Mouse (Mus musculus) heart, embryonic 16.5 days (tissue): ENCODE data around the gene Nfe2. TPM values are rescaled to one million over a fixed set of nuclear protein-coding genes. Genes with fewer than 3 reads are reported as not detected.
"Not testable (repeated sequence)": the region's sequence is repeated elsewhere in the genome, so short reads cannot be mapped to it uniquely, and the experiment has no call there.

ENCODE experiments used
- ATAC-seq: fragments of 200-750 bp; cut with Nextera tagmentation; replicated peaks from 2 replicates; pipeline ENCODE4 v1.8.0; 2017; ENCODE audit warnings: moderate number of reproducible peaks; ENCODE audit not compliant: insufficient read depth, low FRiP score; ENCODE audit errors: extremely low read depth
- H3K27ac ChIP-seq: fragments of 300-500 bp; sonication (generic); 2 replicates; pipeline ENCODE4 v1.5.1; 2014; ENCODE audit warnings: mild to moderate bottlenecking, low read length, control low read depth, moderate library complexity
- H3K27me3 ChIP-seq: fragments of 300-500 bp; sonication (generic); 2 replicates; pipeline ENCODE4 v1.6.1; 2014; ENCODE audit warnings: low read length, mixed read lengths; ENCODE audit not compliant: control insufficient read depth, insufficient read depth
- H3K36me3 ChIP-seq: fragments of 300-500 bp; sonication (generic); 2 replicates; pipeline ENCODE4 v1.6.1; 2014; ENCODE audit not compliant: control insufficient read depth, insufficient read depth
- H3K4me1 ChIP-seq: fragments of 300-500 bp; sonication (generic); 2 replicates; pipeline ENCODE4 v1.6.1; 2014; ENCODE audit warnings: low read length, mixed read lengths; ENCODE audit not compliant: control insufficient read depth, insufficient read depth
- H3K4me2 ChIP-seq: fragments of 300-500 bp; sonication (generic); 2 replicates; pipeline ENCODE4 v1.6.1; 2014; ENCODE audit warnings: low read depth, mild to moderate bottlenecking, control low read depth, low read length
- H3K4me3 ChIP-seq: fragments of 300-500 bp; sonication (generic); 2 replicates; pipeline ENCODE4 v1.5.1; 2014; ENCODE audit warnings: mild to moderate bottlenecking, control low read depth, low read length
- H3K9ac ChIP-seq: fragments of 300-500 bp; sonication (generic); 2 replicates; pipeline ENCODE4 v1.6.1; 2014; ENCODE audit warnings: low read length, control low read depth
- H3K9me3 ChIP-seq: fragments of 300-500 bp; sonication (generic); replicated peaks from 2 replicates; pipeline ENCODE4 v1.6.1; 2016; ENCODE audit warnings: low read length; ENCODE audit not compliant: control insufficient read depth
- WGBS: fragments of 180-500 bp; shearing (Covaris S2); extraction: QIAGEN DNeasy Blood & Tissue Kit; methylation state at CpG from one replicate; pipeline ENCODE4 v1.1.7; 2014; 5-methylcytosine and 5-hydroxymethylcytosine counted together
- polyA plus RNA-seq: library from polyadenylated mRNA; unstranded; fragments of >200 nt; fragmentation: Nextera tagmentation; extraction: Ambion mirVana; gene quantifications from 2 replicates; pipeline ENCODE4 v1.2.1, GENCODE M21; 2015

Gene Nfe2
- polyA plus RNA-seq, 1 experiment from 2014 or later = 3.9 TPM

DNA sequence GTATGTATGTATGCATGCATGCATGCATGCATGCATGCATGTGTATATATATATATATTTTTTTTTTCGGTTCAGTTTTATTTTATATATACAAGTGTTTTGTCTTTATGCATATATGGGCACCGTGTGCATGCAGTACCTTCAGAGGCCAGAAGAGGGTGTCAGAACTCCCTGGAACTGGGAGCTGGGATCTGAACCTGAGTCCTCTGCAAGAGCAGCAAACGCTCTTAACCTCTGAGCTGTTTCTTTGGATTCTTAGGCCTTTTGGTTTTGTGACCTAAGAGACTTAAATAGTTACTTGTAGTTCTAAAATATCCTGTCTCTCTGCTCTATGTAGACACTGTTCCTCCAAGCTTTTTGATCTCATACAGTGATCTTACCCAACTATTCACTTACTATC lies 25.9 kb upstream of the Nfe2 start:
- 73% methylated on average over 3 of the region's 3 CpGs for WGBS
- Histone ChIP-seq H3K4me2 (no peak overlapping the region), H3K9ac (no peak overlapping the region), H3K4me3 (no peak overlapping the region), H3K9me3 (no peaks in the 10 kb centered on the region), H3K27me3 (no peaks in the 10 kb centered on the region), H3K36me3 (no peaks in the 10 kb centered on the region), H3K4me1 (peaks cover 18% of the 10 kb centered on the region), H3K27ac (no peak overlapping the region)
- ATAC-seq = no peak

DNA sequence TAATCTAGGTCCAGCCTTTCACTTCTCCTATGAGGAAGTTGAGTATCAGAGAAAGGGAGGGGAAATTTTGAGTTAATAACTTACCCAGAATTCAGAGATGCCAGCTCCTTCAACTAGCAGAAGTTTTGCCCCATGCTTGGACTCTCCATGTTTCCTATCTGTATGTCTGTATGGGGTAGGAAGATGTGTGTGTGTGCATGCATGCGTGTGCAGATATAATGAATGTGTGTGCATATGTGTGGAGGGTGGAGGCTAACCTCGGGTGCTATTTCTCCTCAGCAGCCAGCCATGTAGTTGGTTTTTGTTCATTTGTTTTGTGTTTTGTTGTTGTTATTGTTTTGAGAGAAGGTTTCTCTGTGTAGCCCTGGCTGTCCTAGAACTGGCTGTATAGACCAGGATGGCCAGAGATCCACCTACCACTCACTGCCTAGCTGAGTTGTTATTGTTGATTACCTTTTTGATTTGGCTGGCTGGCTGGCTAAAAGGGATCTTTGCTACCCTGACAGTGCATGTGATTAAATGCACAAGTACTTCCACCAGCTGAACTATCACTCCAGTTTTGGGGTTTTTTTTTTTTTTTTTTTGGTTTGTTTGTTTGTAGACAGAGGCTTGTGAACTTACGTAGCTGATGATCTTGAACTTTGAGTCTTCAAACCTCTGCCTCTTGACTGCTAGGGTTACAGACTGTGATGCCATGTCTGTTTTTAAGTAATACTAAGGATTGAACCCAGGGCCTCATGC lies 23.4 kb upstream of the Nfe2 start:
- H3K4me2 ChIP-seq = no peak overlapping the region
- no peak for ATAC-seq
- no peaks in the 10 kb centered on the region for H3K36me3 ChIP-seq
- H3K27ac ChIP-seq = no peak overlapping the region
- H3K4me3 ChIP-seq = no peak overlapping the region
- H3K9me3 ChIP-seq = no peaks in the 10 kb centered on the region
- H3K4me1 ChIP-seq = peaks cover 18% of the 10 kb centered on the region
- H3K9ac ChIP-seq = no peak overlapping the region
- 91% methylated on average over 3 of the region's 3 CpGs for WGBS
- H3K27me3 ChIP-seq = no peaks in the 10 kb centered on the region

DNA sequence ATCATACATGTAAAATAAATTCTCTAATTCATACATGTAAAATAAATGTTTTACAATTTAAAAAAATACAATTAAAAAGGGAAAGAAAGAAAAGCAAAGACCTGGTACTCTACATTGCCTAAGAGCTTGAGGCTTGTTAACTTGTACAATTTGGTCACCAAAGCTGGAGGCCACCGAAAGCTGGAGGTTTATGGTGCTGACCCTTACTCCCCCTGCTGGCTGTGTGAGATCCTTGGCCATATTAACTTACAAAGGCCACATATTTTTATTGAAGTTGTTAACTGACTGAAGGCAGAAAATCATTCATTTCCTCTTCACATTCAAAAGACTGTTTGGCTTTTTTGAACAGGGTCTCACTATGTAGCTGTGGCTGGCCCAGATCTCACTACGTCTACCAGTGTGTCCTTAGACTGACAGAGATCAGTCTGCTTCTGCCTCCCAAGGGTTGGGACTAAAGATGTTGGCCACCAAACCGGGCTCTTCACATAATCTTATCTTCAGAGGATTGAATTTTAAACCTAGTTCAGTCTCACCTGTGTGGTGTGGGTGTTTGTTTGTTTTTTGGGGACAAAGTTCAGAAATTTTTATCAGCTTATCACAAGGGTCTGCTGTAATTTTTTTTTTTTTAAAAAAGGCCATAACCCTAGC lies 22.7 kb upstream of the Nfe2 start:
- Histone ChIP-seq H3K4me3 (no peak overlapping the region), H3K9me3 (no peaks in the 10 kb centered on the region), H3K9ac (no peak overlapping the region), H3K4me1 (peaks cover 14% of the 10 kb centered on the region), H3K4me2 (no peak overlapping the region), H3K27ac (no peak overlapping the region), H3K27me3 (no peaks in the 10 kb centered on the region), H3K36me3 (no peaks in the 10 kb centered on the region)
- WGBS = 60% methylated on average over 3 of the region's 3 CpGs
- no peak for ATAC-seq

DNA sequence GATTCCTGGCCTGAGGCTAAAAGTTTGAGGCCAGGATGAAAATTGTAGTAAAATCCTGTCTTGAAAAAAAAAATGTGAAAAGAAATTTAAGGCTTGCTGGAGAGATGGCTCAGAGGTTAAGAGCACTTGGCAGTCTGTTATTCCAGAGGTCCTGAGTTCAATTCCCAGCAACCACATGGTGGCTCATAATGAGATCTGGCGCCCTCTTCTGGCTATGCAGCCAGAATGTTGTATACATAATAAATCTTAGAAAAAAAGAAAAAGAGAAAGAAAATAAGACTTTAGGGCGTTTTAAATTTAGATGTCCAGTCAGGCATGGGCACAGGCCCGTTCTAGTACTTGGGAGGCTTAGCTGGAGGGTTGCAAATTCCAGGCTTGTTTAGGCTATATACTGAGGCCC lies 21.5 kb upstream of the Nfe2 start:
- H3K9ac ChIP-seq = no peak overlapping the region
- no peaks in the 10 kb centered on the region for H3K27me3 ChIP-seq
- peaks cover 2% of the 10 kb centered on the region; the same call in 1 of the 2 replicates for H3K4me1 ChIP-seq
- no peak overlapping the region for H3K4me2 ChIP-seq
- ATAC-seq = no peak
- no peak overlapping the region for H3K27ac ChIP-seq
- 68% methylated on average over 3 of the region's 3 CpGs for WGBS
- H3K36me3 ChIP-seq = no peaks in the 10 kb centered on the region
- H3K9me3 ChIP-seq = no peaks in the 10 kb centered on the region
- no peak overlapping the region for H3K4me3 ChIP-seq

DNA sequence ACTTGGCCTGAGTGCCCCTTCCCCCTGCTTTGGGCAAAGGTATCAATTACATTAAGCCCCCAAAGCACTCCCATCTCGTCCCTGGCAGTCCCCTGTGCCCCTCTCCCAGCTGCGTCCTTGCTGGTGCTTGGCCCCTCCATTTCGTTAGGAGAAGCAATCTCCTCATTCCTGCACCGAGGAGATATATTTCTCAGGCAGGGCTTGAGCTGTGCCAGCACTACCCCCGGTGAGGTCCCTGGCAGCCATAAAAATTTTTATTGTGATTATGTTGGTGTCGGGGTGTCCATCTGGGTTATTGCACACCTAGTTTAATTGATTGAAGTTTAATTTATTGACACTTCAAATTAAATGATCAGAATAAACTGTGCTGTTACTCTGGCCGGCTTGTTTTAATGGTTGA lies 19.7 kb upstream of the Nfe2 start:
- no peak overlapping the region for H3K4me3 ChIP-seq
- H3K27me3 ChIP-seq = no peaks in the 10 kb centered on the region
- ATAC-seq = no peak
- H3K9me3 ChIP-seq = no peaks in the 10 kb centered on the region
- no peak overlapping the region for H3K9ac ChIP-seq
- H3K4me1 ChIP-seq = peaks cover 10% of the 10 kb centered on the region
- H3K27ac ChIP-seq = no peak overlapping the region
- no peaks in the 10 kb centered on the region for H3K36me3 ChIP-seq
- 66% methylated on average over 7 of the region's 7 CpGs for WGBS
- no peak overlapping the region for H3K4me2 ChIP-seq

DNA sequence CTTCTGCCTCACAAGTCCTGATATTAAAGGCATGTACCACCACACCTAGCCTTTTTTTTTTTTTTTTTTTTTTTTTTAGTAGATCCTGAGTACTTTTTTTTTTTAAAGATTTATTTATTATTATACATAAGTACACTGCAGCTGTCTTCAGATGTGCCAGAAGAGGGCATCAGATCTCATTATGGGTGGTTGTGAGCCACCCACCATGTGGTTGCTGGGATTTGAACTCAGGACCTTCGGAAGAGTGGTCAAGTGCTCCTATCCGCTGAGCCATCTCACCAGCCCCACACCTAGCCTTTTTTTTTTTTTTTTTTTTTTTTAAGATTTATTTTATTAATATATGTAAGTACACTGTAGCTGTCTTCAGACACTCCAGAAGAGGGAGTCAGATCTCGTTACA lies 17.7 kb upstream of the Nfe2 start:
- not testable (repeated sequence) for H3K27me3 ChIP-seq, H3K4me3 ChIP-seq, H3K27ac ChIP-seq, H3K4me2 ChIP-seq, H3K36me3 ChIP-seq, ATAC-seq, H3K9me3 ChIP-seq, H3K9ac ChIP-seq
- WGBS = 96% methylated on average over 2 of the region's 3 CpGs
- peaks cover 10% of the 10 kb centered on the region for H3K4me1 ChIP-seq

DNA sequence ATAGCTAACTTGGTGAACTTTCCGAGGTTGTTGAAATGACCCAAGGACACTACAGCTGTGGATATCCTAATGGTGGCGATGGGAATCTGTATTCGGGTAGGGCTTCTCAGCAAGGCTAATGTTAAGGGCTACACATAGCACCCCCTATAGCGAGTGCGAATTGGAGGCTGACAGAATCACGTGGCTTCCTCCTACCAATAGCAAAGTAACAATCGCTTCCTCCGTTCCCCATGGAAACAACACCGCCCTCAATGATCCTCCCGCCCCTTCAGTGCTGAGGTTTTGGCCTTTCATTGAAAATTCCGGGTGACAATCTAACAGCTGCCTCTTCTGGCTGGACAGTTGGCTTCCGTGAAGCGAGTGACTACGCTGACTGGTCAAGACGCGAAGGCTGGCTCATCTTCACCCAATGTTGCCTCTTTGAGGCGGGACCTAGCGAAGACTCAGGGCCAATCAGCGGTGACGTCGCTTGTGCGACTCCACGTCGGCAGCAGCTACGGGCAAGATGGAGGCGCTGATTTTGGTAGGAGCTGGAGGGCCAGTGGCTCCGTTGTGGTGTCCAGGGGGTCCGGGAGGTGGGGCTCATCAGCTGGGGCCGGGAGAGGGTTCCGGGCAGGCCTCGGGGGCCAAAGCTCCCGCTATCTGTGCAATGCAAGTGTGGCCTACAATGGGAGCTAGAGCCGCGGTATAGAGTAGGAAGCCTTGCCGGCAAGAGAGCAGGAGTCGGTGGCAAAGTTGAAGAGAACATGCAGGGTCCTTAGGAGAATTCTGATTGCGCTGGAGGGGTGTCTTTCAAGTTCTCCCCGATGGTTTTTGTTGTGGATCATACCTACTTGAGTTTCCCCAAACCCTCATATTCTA lies 14.4 kb upstream of the Nfe2 start, which contains the start of gene Copz1:
TSS of gene Copz1 (plus strand) at position 296 of the 861 bp plus-strand sequence.
- under 1% methylated on average over 38 of the region's 38 CpGs for WGBS
- Histone ChIP-seq H3K27me3 (no peaks in the 10 kb centered on the region), H3K9ac (peak within 1 kb of the TSS; percentile 94), H3K27ac (peak within 1 kb of the TSS; percentile 57), H3K4me2 (peak within 1 kb of the TSS; percentile 86), H3K4me3 (peak within 1 kb of the TSS; percentile 95), H3K4me1 (peaks cover 10% of the 10 kb centered on the region), H3K9me3 (no peaks in the 10 kb centered on the region), H3K36me3 (no peaks in the 10 kb centered on the region)
- ATAC-seq = peak; percentile 97

DNA sequence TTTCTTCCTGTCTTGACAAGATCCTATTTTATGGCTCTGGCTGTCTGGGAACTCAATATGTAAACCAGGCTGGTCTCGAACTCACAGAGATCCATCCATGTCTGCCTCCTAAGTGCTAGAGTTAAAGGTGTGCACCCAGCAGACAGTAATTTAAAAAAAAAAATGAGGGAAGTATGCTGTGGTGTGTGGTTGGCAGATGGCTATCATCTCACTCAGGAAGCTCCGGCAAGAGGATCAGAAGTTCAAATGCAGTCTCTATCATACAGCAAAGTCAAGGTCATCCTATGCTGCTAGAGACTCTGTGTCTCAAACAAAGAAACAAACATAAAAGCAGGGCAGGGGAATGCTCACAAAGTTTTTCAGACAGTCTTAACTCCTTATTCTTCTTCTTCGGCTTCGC lies 10.7 kb upstream of the Nfe2 start:
- Histone ChIP-seq H3K9me3 (no peaks in the 10 kb centered on the region), H3K9ac (no peak overlapping the region), H3K4me2 (no peak overlapping the region), H3K27ac (no peak overlapping the region), H3K4me1 (peaks cover 5% of the 10 kb centered on the region), H3K27me3 (no peaks in the 10 kb centered on the region), H3K4me3 (no peak overlapping the region), H3K36me3 (no peaks in the 10 kb centered on the region)
- no peak for ATAC-seq
- WGBS = 69% methylated on average over 4 of the region's 4 CpGs

DNA sequence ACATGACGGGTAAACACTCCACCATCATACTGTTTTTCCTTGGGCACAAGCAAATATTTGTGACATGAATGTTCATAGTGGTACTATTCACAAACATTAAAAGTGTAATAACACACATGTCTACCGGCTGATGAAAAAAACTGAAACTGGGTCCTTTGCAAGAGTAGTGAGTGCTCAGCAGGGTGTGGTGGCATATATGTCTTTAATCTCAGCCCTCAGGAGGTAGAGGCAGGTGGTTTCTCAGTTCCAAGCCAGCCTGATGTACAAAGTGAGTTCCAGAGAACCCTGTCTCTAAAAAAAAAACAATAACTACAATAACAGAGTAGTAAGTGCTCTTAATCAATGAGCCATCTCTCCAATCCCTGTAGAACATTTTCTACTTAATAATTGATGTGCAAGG lies 6.6 kb upstream of the Nfe2 start:
- WGBS = 90% methylated on average over 2 of the region's 2 CpGs
- ATAC-seq = no peak
- H3K9me3 ChIP-seq = no peaks in the 10 kb centered on the region

More for the DNA sequence above, 6.6 kb upstream of the Nfe2 start:
- no peak overlapping the region for H3K9ac ChIP-seq
- no peak overlapping the region for H3K4me3 ChIP-seq
- H3K27me3 ChIP-seq = no peaks in the 10 kb centered on the region
- H3K4me1 ChIP-seq = peaks cover 4% of the 10 kb centered on the region; the same call in 1 of the 2 replicates
- no peak overlapping the region for H3K27ac ChIP-seq
- H3K4me2 ChIP-seq = no peak overlapping the region
- no peaks in the 10 kb centered on the region for H3K36me3 ChIP-seq
